Mouse (Mus musculus): ENCODE data around the gene Slc6a1. TPM values are rescaled to one million over a fixed set of nuclear protein-coding genes. Genes with fewer than 3 reads are reported as not detected.

Slc6a1 gene
- polyA plus RNA-seq, 1 experiment from 2014 or later, result not detected

GRCm38 (mm10) chr6:114290929-114291328, 8.5 kb downstream of the Slc6a1 start:
- no peak overlapping the region for H3K4me3 ChIP-seq (replicated peaks)
- ATAC-seq (ENCODE audit: insufficient number of reproducible peaks, insufficient read depth, low FRiP score, low TSS enrichment, low read depth), result no peak
- H3K36me3 ChIP-seq, result no peaks in the 10 kb centered on the region
- 53% methylated on average over 4 of the region's 4 CpGs for WGBS
- peaks cover 72% of the 10 kb centered on the region for H3K27me3 ChIP-seq
- no peak overlapping the region for H3K27ac ChIP-seq
- H3K9me3 ChIP-seq, result no peaks in the 10 kb centered on the region
- H3K4me2 ChIP-seq, result no peak overlapping the region
- H3K9ac ChIP-seq (replicated peaks), result no peak overlapping the region
- no peaks in the 10 kb centered on the region for H3K4me1 ChIP-seq (replicated peaks)

- Histone ChIP-seq H3K27me3 (peaks cover 68% of the 10 kb centered on the region), H3K9me3 (no peaks in the 10 kb centered on the region), H3K9ac (replicated peaks) (no peak overlapping the region), H3K4me1 (replicated peaks) (no peaks in the 10 kb centered on the region), H3K36me3 (no peaks in the 10 kb centered on the region), H3K27ac (no peak overlapping the region), H3K4me3 (replicated peaks) (no peak overlapping the region), H3K4me2 (no peak overlapping the region)
- no peak for ATAC-seq (ENCODE audit: insufficient number of reproducible peaks, insufficient read depth, low FRiP score, low TSS enrichment, low read depth)
- 41% methylated on average over 5 of the region's 5 CpGs for WGBS
Observed at GRCm38 (mm10) chr6:114291396-114291795, 9.0 kb downstream of the Slc6a1 start.

GRCm38 (mm10) chr6:114293511-114293910, 11.1 kb downstream of the Slc6a1 start:
- WGBS, result 33% methylated on average over 8 of the region's 8 CpGs
- Histone ChIP-seq H3K4me3 (replicated peaks) (no peak overlapping the region), H3K27me3 (peaks cover 47% of the 10 kb centered on the region), H3K27ac (no peak overlapping the region), H3K9me3 (no peaks in the 10 kb centered on the region), H3K9ac (replicated peaks) (no peak overlapping the region), H3K4me2 (no peak overlapping the region), H3K4me1 (replicated peaks) (peaks cover 6% of the 10 kb centered on the region), H3K36me3 (no peaks in the 10 kb centered on the region)
- no peak for ATAC-seq (ENCODE audit: insufficient number of reproducible peaks, insufficient read depth, low FRiP score, low TSS enrichment, low read depth)

DNA sequence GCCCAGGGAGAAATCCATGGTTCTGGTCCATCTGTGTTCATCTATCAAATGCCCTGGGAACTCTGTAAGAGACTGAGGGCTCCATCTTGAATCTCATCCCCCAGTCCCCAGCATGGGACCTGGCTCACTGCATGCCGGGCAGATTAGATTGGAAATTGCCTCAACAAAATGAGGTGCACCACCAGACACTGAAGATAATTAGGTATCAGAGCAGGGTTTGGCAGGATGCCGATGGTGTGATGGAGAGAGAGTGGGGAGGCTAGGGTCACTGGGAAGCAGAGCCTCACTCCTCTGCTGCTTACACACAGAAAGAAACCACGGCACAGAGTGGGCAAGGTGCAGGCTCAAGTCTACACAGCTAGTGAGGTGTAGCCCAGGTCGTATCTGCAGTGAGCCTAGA, 12.7 kb downstream of the Slc6a1 start:
- ATAC-seq (ENCODE audit: insufficient number of reproducible peaks, insufficient read depth, low FRiP score, low TSS enrichment, low read depth), result no peak

GRCm38 (mm10) chr6:114297260-114298002, 15.0 kb downstream of the Slc6a1 start:
- no peaks in the 10 kb centered on the region for H3K36me3 ChIP-seq
- H3K4me3 ChIP-seq (replicated peaks), result no peak overlapping the region
- WGBS, result 37% methylated on average over 10 of the region's 10 CpGs
- H3K4me1 ChIP-seq (replicated peaks), result peaks cover 6% of the 10 kb centered on the region
- peaks cover 12% of the 10 kb centered on the region; the same call in 1 of the 2 replicates for H3K27me3 ChIP-seq
- no peak overlapping the region for H3K9ac ChIP-seq (replicated peaks)
- no peak for ATAC-seq (ENCODE audit: insufficient number of reproducible peaks, insufficient read depth, low FRiP score, low TSS enrichment, low read depth)
- H3K9me3 ChIP-seq, result no peaks in the 10 kb centered on the region
- no peak overlapping the region for H3K27ac ChIP-seq
- H3K4me2 ChIP-seq, result no peak overlapping the region

More for the DNA sequence above, 12.7 kb downstream of the Slc6a1 start:
- Histone ChIP-seq H3K9me3 (no peaks in the 10 kb centered on the region), H3K4me2 (no peak overlapping the region), H3K36me3 (no peaks in the 10 kb centered on the region), H3K9ac (replicated peaks) (no peak overlapping the region), H3K4me3 (replicated peaks) (no peak overlapping the region), H3K4me1 (replicated peaks) (peaks cover 6% of the 10 kb centered on the region), H3K27me3 (peaks cover 31% of the 10 kb centered on the region), H3K27ac (no peak overlapping the region)
- WGBS, result 84% methylated on average over 4 of the region's 4 CpGs

GRCm38 (mm10) chr6:114299699-114300098, 17.3 kb downstream of the Slc6a1 start:
- Histone ChIP-seq H3K4me2 (no peak overlapping the region), H3K9me3 (no peaks in the 10 kb centered on the region), H3K27me3 (peaks cover 9% of the 10 kb centered on the region; the same call in 1 of the 2 replicates), H3K9ac (replicated peaks) (no peak overlapping the region), H3K27ac (no peak overlapping the region), H3K36me3 (no peaks in the 10 kb centered on the region), H3K4me3 (replicated peaks) (no peak overlapping the region), H3K4me1 (replicated peaks) (peaks cover 6% of the 10 kb centered on the region)
- no peak for ATAC-seq (ENCODE audit: insufficient number of reproducible peaks, insufficient read depth, low FRiP score, low TSS enrichment, low read depth)
- 89% methylated on average over 5 of the region's 5 CpGs for WGBS

DNA sequence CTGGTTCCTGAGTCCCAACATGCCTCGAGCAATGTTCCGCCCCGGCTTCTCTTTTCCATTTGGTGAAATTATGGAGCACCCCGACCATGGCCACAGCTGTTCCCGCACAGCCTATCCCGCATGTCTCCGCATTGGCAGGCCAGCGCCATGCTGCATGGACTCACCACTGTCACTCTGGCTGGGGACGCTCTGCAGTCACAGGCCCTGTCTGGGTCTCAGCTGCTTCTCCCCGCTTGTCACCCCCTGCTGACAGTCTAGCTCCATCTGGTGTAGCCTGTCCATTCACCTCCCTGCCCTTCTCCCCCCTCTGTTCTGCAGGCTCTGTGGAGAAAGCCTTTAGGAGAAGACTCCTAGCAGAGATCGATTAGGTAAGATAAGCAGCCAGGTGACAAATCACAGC, 18.3 kb downstream of the Slc6a1 start:
- ATAC-seq (ENCODE audit: insufficient number of reproducible peaks, insufficient read depth, low FRiP score, low TSS enrichment, low read depth), result no peak
- H3K4me2 ChIP-seq, result no peak overlapping the region
- 76% methylated on average over 11 of the region's 11 CpGs for WGBS

DNA sequence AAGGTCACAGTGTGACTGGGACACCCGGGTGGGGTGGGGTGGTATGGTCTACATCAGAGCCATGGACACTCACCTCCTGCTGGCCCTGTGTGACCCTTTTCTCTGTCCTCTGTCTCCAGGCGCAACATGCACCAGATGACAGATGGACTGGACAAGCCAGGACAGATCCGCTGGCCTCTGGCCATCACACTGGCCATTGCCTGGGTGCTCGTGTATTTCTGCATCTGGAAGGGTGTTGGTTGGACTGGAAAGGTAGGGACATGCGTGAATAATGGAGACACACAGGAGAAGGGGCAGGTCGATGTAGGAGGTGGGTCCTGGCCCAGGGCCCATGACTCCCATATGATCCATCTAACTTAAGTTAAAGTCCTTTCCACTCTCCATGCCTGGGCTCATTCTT, 22.2 kb downstream of the Slc6a1 start:
- Histone ChIP-seq H3K27ac (no peak overlapping the region), H3K9ac (replicated peaks) (no peak overlapping the region), H3K36me3 (no peaks in the 10 kb centered on the region), H3K27me3 (peaks cover 34% of the 10 kb centered on the region), H3K4me2 (no peak overlapping the region), H3K4me3 (replicated peaks) (no peak overlapping the region), H3K9me3 (no peaks in the 10 kb centered on the region), H3K4me1 (replicated peaks) (no peaks in the 10 kb centered on the region)
- 80% methylated on average over 6 of the region's 6 CpGs for WGBS
- no peak for ATAC-seq (ENCODE audit: insufficient number of reproducible peaks, insufficient read depth, low FRiP score, low TSS enrichment, low read depth)

More for the DNA sequence above, 18.3 kb downstream of the Slc6a1 start:
- H3K9me3 ChIP-seq, result no peaks in the 10 kb centered on the region
- H3K9ac ChIP-seq (replicated peaks), result no peak overlapping the region
- peaks cover 10% of the 10 kb centered on the region; the same call in 1 of the 2 replicates for H3K27me3 ChIP-seq
- no peak overlapping the region for H3K27ac ChIP-seq
- peaks cover 6% of the 10 kb centered on the region for H3K4me1 ChIP-seq (replicated peaks)
- H3K4me3 ChIP-seq (replicated peaks), result no peak overlapping the region
- H3K36me3 ChIP-seq, result no peaks in the 10 kb centered on the region

DNA sequence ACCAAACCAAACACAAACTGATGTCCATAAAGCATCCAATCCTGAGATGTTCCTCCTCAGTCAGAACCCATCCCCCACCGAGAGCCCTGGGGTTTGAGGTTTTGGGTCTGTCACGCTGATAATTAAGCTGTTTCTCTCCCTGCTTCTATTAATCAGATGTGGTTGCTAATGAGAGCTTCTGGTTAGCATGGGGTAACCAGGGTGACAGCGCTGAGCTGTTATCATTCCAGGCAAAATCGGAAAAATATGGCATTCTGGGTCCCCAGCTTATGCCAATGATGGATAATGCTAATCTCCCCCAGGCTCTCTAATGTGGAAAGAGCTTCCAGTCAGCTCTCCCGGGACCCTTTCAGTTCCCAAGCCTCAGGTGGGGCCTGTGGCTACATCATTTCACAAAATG, 38.1 kb downstream of the Slc6a1 start:
- H3K9ac ChIP-seq (replicated peaks), result no peak overlapping the region
- peaks cover 7% of the 10 kb centered on the region; the same call in 1 of the 2 replicates for H3K9me3 ChIP-seq
- no peaks in the 10 kb centered on the region for H3K4me1 ChIP-seq (replicated peaks)
- no peak for ATAC-seq (ENCODE audit: insufficient number of reproducible peaks, insufficient read depth, low FRiP score, low TSS enrichment, low read depth)
- WGBS, result 71% methylated on average over 5 of the region's 5 CpGs
- no peaks in the 10 kb centered on the region for H3K36me3 ChIP-seq
- H3K4me3 ChIP-seq (replicated peaks), result no peak overlapping the region
- no peaks in the 10 kb centered on the region for H3K27me3 ChIP-seq
- H3K27ac ChIP-seq, result no peak overlapping the region
- H3K4me2 ChIP-seq, result no peak overlapping the region

DNA sequence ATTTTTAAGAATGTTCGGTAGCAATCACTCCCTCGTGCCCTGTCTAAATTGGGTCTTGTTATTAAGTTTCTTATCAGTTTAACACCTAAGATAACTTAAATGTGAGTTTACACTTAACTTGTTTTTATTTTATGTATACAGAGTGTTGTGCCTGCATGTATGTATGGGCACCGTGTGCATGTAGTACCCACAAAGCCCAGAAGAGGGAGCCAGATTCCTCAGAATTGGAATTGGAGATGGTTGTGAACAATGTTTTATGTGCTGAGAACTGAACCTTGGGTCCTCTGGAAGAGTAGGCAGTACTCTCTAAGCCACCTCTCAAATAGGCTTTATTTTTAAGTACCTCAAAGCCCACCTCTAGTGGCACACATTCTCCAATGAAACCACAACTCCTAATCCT, 38.7 kb downstream of the Slc6a1 start:
- H3K4me1 ChIP-seq (replicated peaks), result no peaks in the 10 kb centered on the region
- no peak overlapping the region for H3K27ac ChIP-seq
- H3K27me3 ChIP-seq, result no peaks in the 10 kb centered on the region
- WGBS, result 93% methylated on average over 3 of the region's 3 CpGs
- no peak overlapping the region for H3K4me2 ChIP-seq
- no peak overlapping the region for H3K4me3 ChIP-seq (replicated peaks)
- H3K9ac ChIP-seq (replicated peaks), result no peak overlapping the region
- no peak for ATAC-seq (ENCODE audit: insufficient number of reproducible peaks, insufficient read depth, low FRiP score, low TSS enrichment, low read depth)
- no peaks in the 10 kb centered on the region for H3K36me3 ChIP-seq
- H3K9me3 ChIP-seq, result peaks cover 7% of the 10 kb centered on the region; the same call in 1 of the 2 replicates

GRCm38 (mm10) chr6:114322914-114323313, 40.5 kb downstream of the Slc6a1 start:
- H3K9ac ChIP-seq (replicated peaks), result no peak overlapping the region
- H3K4me3 ChIP-seq (replicated peaks), result no peak overlapping the region
- H3K4me1 ChIP-seq (replicated peaks), result no peaks in the 10 kb centered on the region
- H3K4me2 ChIP-seq, result no peak overlapping the region
- 80% methylated on average over 3 of the region's 3 CpGs for WGBS
- peaks cover 7% of the 10 kb centered on the region; the same call in 1 of the 2 replicates for H3K9me3 ChIP-seq
- no peak for ATAC-seq (ENCODE audit: insufficient number of reproducible peaks, insufficient read depth, low FRiP score, low TSS enrichment, low read depth)
- no peaks in the 10 kb centered on the region for H3K36me3 ChIP-seq
- H3K27me3 ChIP-seq, result no peaks in the 10 kb centered on the region
- H3K27ac ChIP-seq, result no peak overlapping the region

GRCm38 (mm10) chr6:114324808-114325207, 42.4 kb downstream of the Slc6a1 start:
- ATAC-seq (ENCODE audit: insufficient number of reproducible peaks, insufficient read depth, low FRiP score, low TSS enrichment, low read depth), result no peak
- no peaks in the 10 kb centered on the region for H3K27me3 ChIP-seq
- no peaks in the 10 kb centered on the region for H3K36me3 ChIP-seq
- H3K27ac ChIP-seq, result no peak overlapping the region
- H3K4me2 ChIP-seq, result no peak overlapping the region
- H3K4me3 ChIP-seq (replicated peaks), result no peak overlapping the region
- no peaks in the 10 kb centered on the region for H3K4me1 ChIP-seq (replicated peaks)
- H3K9ac ChIP-seq (replicated peaks), result no peak overlapping the region
- H3K9me3 ChIP-seq, result peaks cover 7% of the 10 kb centered on the region; the same call in 1 of the 2 replicates
- 88% methylated on average over 5 of the region's 5 CpGs for WGBS
